In the genomic region with DNA sequence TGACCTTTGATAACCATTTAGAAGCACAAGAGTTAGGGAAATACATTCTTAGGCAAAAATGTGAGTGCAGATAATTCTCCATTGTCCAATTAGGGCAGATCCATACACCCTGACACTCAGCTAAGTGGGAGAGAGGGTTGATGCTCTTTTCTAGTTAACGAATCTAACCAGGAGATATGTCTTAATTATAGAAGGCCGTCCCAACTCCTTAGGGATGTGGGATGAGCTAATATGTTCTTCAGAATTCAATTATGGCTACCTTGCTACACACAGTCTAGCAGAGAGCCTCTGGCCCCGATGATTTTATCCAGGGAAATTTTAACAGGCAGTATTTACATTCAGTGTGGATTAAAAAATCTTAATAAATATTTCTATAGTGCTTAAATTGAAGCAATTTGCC, we compare ENCODE assay signal across 18 mouse cellular contexts. TPM values are rescaled to one million over a fixed set of nuclear protein-coding genes. Genes with fewer than 3 reads are reported as not detected.
"Had no signal": no experiment of that assay in that cellular context is flagged by ENCODE, and none has a peak within 500 bp of the region (broad histone marks: within the 10 kb centered on the region; RNA-seq: fewer than 3 reads in every experiment).

No protein-coding gene starts in this region.

- DNase-seq: kidney, adult 8-10 months; kidney, postnatal 25 days; lung, adult 2 months; lung, postnatal 36 days; retina, postnatal 1 day; right cerebral cortex, postnatal 4 days; spleen, adult 18-20 months; thymus, adult 18-20 months; thymus, postnatal 14 days had no signal

- H3K36me3 ChIP-seq: limb, embryonic 10.5 days had no signal

- H3K9me3 ChIP-seq: limb, embryonic 10.5 days had no signal

- H3K27ac ChIP-seq: left cerebral cortex, adult 2 months; limb, embryonic 10.5 days; liver, embryonic 14.5 days had no signal

- ATAC-seq: intestine, postnatal 0 days; lung, postnatal 0 days had no signal

- H3K9ac ChIP-seq: liver, embryonic 14.5 days had no signal

- H3K4me3 ChIP-seq: left cerebral cortex, adult 2 months; limb, embryonic 10.5 days had no signal

RNA-seq across cellular contexts. Expression of gene Crp, which starts 3.0 kb away (rescaled TPM):
- total RNA-seq: layer of hippocampus, postnatal 25 days; left cerebral cortex, adult 2 months; left cerebral cortex, postnatal 14 days; megakaryocyte progenitor cell, adult 5-6 weeks had no signal
- polyA plus RNA-seq: limb, embryonic 10.5 days; limb, embryonic 14.5 days; lung, adult 2 months had no signal
